Mouse (Mus musculus): Measurements from ENCODE around the gene Cgas. TPM values are rescaled to one million over a fixed set of nuclear protein-coding genes. Genes with fewer than 3 reads are reported as not detected.
"Not testable (repeated sequence)": the region's sequence is repeated elsewhere in the genome, so short reads cannot be mapped to it uniquely, and the experiment has no call there.

Gene Cgas
- polyA plus RNA-seq, 1 experiment from 2014 or later: 2.9 TPM

DNA sequence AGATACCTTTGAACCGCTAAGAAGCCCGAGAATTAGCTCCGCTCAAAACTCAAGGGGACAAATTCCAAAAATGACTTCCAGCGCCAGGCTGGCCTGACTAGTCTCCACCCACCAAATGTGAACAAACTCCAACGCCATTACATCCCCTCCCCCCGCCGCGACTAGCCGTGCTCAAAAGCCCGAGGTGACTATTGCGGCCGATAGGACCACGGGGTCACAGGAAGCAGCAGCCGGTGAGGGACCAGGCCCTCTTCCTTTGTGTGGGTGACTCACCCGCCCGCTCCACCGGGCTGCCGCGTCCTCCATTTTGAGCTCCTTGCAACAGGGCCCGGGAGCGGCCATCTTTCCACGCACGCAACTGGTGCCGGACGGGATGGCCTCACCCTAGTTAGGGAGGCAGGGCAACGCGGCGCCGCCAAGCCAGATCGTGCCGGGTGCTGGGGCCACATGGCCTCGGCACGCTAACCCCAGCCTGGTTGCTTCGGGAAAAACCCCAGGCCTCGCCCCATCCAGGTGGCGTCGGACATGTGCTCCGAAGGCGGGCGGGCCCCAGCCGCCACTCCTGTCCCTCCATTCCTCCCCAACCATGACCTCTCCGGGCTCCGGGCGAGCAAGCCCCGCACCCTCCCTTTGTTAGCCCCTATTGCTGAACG is 37.8 kb upstream of the Cgas start:
- Histone ChIP-seq H3K4me2 (ENCODE audit: low read depth, low read length) (peak overlapping the region; percentile 64), H3K4me3 (replicated peaks; ENCODE audit: low read length) (peak overlapping the region; percentile 84), H3K9me3 (replicated peaks; ENCODE audit: control insufficient read depth, low read length) (no peaks in the 10 kb centered on the region), H3K27ac (ENCODE audit: low read length) (peak overlapping the region; percentile 97), H3K9ac (ENCODE audit: low read length) (peak overlapping the region; percentile 99), H3K4me1 (ENCODE audit: control insufficient read depth, insufficient read depth, low read length) (peaks cover 8% of the 10 kb centered on the region), H3K36me3 (ENCODE audit: control insufficient read depth, insufficient read depth, low read length) (peaks cover 16% of the 10 kb centered on the region), H3K27me3 (ENCODE audit: control insufficient read depth, insufficient read depth, low read length) (no peaks in the 10 kb centered on the region)
- ATAC-seq (ENCODE audit: insufficient read depth, low FRiP score): peak; percentile 11; the same call in 1 of the 2 replicates
- WGBS: under 1% methylated on average over 46 of the region's 46 CpGs

DNA sequence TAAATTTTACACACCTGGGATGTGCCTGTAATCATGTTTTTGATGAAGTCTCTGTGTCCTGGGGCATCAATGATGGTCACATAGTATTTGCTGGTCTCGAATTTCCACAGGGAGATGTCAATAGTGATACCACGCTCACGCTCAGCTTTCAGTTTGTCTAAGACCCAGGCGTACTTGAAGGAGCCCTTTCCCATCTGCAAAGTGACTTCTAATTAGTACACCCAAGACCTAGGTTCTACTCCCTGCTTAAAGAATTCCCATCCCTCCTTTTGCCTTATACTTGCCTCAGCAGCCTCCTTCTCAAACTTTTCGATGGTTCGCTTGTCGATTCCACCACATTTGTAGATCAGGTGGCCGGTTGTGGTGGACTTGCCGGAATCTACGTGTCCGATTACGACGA is 37.2 kb upstream of the Cgas start:
- H3K9ac ChIP-seq (ENCODE audit: low read length): peak overlapping the region; percentile 99
- H3K27me3 ChIP-seq (ENCODE audit: control insufficient read depth, insufficient read depth, low read length); H3K9me3 ChIP-seq (replicated peaks; ENCODE audit: control insufficient read depth, low read length); ATAC-seq (ENCODE audit: insufficient read depth, low FRiP score); H3K4me1 ChIP-seq (ENCODE audit: control insufficient read depth, insufficient read depth, low read length): not testable (repeated sequence)
- H3K36me3 ChIP-seq (ENCODE audit: control insufficient read depth, insufficient read depth, low read length): peaks cover 16% of the 10 kb centered on the region
- peak overlapping the region; percentile 84 for H3K4me3 ChIP-seq (replicated peaks; ENCODE audit: low read length)
- WGBS: under 1% methylated on average over 13 of the region's 13 CpGs
- H3K27ac ChIP-seq (ENCODE audit: low read length): peak overlapping the region; percentile 97
- H3K4me2 ChIP-seq (ENCODE audit: low read depth, low read length): peak overlapping the region; percentile 64

DNA sequence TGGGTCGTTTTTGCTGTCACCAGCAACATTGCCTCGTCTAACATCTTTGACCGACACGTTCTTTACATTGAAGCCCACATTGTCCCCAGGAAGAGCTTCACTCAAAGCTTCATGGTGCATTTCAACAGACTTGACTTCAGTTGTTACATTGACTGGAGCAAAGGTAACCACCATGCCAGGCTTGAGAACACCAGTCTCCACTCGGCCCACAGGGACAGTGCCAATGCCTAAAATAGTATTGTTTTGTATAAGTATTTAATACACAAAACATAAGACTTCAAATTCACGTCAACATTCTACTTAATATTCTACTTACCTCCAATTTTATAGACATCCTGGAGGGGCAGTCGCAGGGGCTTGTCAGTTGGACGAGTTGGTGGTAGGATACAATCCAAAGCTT is 36.3 kb upstream of the Cgas start:
- peak overlapping the region; percentile 54 for H3K9ac ChIP-seq (ENCODE audit: low read length)
- H3K4me2 ChIP-seq (ENCODE audit: low read depth, low read length): peak overlapping the region; percentile 64
- peaks cover 16% of the 10 kb centered on the region for H3K36me3 ChIP-seq (ENCODE audit: control insufficient read depth, insufficient read depth, low read length)
- not testable (repeated sequence) for H3K27me3 ChIP-seq (ENCODE audit: control insufficient read depth, insufficient read depth, low read length); H3K4me1 ChIP-seq (ENCODE audit: control insufficient read depth, insufficient read depth, low read length); ATAC-seq (ENCODE audit: insufficient read depth, low FRiP score); H3K9me3 ChIP-seq (replicated peaks; ENCODE audit: control insufficient read depth, low read length); H3K27ac ChIP-seq (ENCODE audit: low read length)
- peak overlapping the region; percentile 84 for H3K4me3 ChIP-seq (replicated peaks; ENCODE audit: low read length)
- 26% methylated on average over 8 of the region's 8 CpGs for WGBS

DNA sequence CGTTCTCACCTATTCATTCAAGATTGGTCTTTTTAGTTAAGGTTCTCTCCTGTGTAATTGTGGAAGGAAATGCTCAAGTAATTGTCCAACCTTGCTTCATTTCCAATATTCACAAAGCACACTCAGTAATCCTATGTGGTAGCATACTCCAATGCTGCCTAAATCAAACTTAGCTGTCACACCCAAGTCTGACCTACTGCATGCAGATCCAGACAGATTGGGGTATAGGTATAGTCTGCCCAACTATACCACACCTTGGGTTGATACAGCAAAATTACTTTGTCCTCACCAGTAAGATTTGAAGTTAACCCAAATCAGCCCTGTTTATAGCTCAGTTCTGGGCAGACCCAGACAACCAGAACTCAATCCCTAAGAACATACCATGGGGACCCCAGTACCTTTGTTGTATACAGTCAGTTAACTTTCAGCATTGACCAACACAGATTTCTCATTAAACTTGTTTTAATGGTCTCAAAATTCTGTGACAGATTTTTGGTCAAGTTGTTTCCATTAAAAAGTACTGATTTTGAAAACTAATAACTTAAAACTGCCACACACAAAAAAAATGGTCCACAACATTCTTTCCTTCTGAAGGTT is 35.1 kb upstream of the Cgas start:
- 49% methylated on average over 1 of the region's 1 CpGs for WGBS
- peaks cover 19% of the 10 kb centered on the region for H3K36me3 ChIP-seq (ENCODE audit: control insufficient read depth, insufficient read depth, low read length)
- not testable (repeated sequence) for H3K4me2 ChIP-seq (ENCODE audit: low read depth, low read length); H3K9me3 ChIP-seq (replicated peaks; ENCODE audit: control insufficient read depth, low read length); ATAC-seq (ENCODE audit: insufficient read depth, low FRiP score); H3K4me3 ChIP-seq (replicated peaks; ENCODE audit: low read length); H3K9ac ChIP-seq (ENCODE audit: low read length); H3K27ac ChIP-seq (ENCODE audit: low read length); H3K4me1 ChIP-seq (ENCODE audit: control insufficient read depth, insufficient read depth, low read length); H3K27me3 ChIP-seq (ENCODE audit: control insufficient read depth, insufficient read depth, low read length)

DNA sequence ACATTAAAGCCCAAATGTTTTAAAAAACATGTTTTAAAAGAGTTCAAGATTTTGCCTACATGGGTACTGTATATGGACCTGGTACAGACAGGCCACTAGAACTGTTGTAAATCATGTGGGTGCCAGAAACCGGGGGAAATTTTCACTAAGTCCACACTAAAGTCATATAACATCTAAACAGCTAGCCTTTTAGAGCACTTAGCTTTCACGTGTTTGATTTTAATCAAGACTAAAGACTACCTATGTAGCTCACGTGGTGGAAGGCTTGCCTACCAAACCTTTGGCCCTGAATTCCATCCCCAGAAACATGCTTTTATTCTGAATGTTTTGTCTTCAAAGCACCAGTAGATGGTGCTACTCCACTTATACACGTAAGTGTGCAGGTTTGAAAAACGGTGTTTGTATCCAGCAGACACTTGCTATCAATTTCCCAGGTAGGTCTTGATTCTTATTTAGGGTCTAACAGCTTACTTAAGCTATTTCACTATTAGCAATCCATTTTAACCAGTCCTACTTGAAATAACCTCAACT is 34.0 kb upstream of the Cgas start:
- Histone ChIP-seq H3K27ac (ENCODE audit: low read length) (peak overlapping the region; percentile 5; the same call in 1 of the 2 replicates), H3K4me1 (ENCODE audit: control insufficient read depth, insufficient read depth, low read length) (peaks cover 3% of the 10 kb centered on the region; the same call in 1 of the 2 replicates), H3K9ac (ENCODE audit: low read length) (no peak overlapping the region), H3K27me3 (ENCODE audit: control insufficient read depth, insufficient read depth, low read length) (no peaks in the 10 kb centered on the region), H3K4me3 (replicated peaks; ENCODE audit: low read length) (no peak overlapping the region), H3K9me3 (replicated peaks; ENCODE audit: control insufficient read depth, low read length) (no peaks in the 10 kb centered on the region), H3K36me3 (ENCODE audit: control insufficient read depth, insufficient read depth, low read length) (peaks cover 19% of the 10 kb centered on the region), H3K4me2 (ENCODE audit: low read depth, low read length) (no peak overlapping the region)
- 9% methylated on average over 5 of the region's 5 CpGs for WGBS
- ATAC-seq (ENCODE audit: insufficient read depth, low FRiP score): no peak

DNA sequence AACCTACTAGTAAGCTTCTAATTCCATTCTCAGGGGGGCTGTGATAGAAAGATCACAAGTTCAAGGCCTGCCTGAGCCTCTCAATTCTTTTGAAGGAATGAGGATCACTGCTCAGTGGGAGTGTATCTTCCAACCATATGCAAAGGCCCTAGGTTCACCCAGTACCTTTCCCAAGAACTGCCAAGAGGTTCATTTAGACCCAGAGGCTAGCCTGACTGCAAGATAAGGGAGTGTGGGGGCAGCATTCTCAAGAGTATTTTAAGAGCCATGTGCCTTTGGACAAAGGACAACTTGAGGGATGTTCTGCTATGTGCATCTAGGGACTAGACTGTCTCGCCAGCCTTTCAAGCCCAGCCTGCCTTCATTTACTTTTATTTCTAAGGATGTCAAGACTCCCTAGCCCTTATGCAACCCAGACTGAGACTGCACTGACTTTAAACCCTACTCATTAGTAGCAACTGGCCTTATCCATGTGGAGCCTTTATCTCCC is 33.5 kb upstream of the Cgas start:
- 35% methylated on average over 1 of the region's 1 CpGs for WGBS

DNA sequence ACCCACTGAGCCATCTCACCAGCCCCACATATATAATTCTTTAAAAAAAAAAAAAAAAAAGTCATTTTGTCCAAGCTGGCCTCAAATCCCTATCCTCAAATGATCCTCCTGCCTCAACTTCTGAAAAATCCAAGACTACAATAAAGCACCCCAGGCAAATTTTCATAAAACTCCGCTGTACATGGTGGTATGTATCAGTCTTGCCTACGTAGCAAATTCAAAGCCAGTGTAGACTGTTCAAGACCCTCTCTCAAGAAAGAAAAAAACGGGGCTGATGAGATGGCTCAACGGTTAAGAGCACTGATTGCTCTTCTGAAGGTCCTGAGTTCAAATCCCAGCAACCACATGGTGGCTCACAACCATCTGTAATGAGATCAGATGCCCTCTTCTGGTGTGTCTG is 32.8 kb upstream of the Cgas start:
- H3K36me3 ChIP-seq (ENCODE audit: control insufficient read depth, insufficient read depth, low read length): peaks cover 19% of the 10 kb centered on the region
- peaks cover 3% of the 10 kb centered on the region; the same call in 1 of the 2 replicates for H3K4me1 ChIP-seq (ENCODE audit: control insufficient read depth, insufficient read depth, low read length)
- no peaks in the 10 kb centered on the region for H3K9me3 ChIP-seq (replicated peaks; ENCODE audit: control insufficient read depth, low read length)
- WGBS: 76% methylated on average over 4 of the region's 4 CpGs
- no peak overlapping the region for H3K9ac ChIP-seq (ENCODE audit: low read length)
- no peak overlapping the region for H3K4me2 ChIP-seq (ENCODE audit: low read depth, low read length)
- no peak overlapping the region for H3K4me3 ChIP-seq (replicated peaks; ENCODE audit: low read length)
- no peaks in the 10 kb centered on the region for H3K27me3 ChIP-seq (ENCODE audit: control insufficient read depth, insufficient read depth, low read length)
- no peak overlapping the region for H3K27ac ChIP-seq (ENCODE audit: low read length)
- ATAC-seq (ENCODE audit: insufficient read depth, low FRiP score): no peak

More for the DNA sequence above, 33.5 kb upstream of the Cgas start:
- Histone ChIP-seq H3K4me2 (ENCODE audit: low read depth, low read length) (no peak overlapping the region), H3K36me3 (ENCODE audit: control insufficient read depth, insufficient read depth, low read length) (peaks cover 19% of the 10 kb centered on the region), H3K9ac (ENCODE audit: low read length) (no peak overlapping the region), H3K4me3 (replicated peaks; ENCODE audit: low read length) (no peak overlapping the region), H3K4me1 (ENCODE audit: control insufficient read depth, insufficient read depth, low read length) (peaks cover 3% of the 10 kb centered on the region; the same call in 1 of the 2 replicates), H3K9me3 (replicated peaks; ENCODE audit: control insufficient read depth, low read length) (no peaks in the 10 kb centered on the region), H3K27ac (ENCODE audit: low read length) (no peak overlapping the region), H3K27me3 (ENCODE audit: control insufficient read depth, insufficient read depth, low read length) (no peaks in the 10 kb centered on the region)
- ATAC-seq (ENCODE audit: insufficient read depth, low FRiP score): no peak

DNA sequence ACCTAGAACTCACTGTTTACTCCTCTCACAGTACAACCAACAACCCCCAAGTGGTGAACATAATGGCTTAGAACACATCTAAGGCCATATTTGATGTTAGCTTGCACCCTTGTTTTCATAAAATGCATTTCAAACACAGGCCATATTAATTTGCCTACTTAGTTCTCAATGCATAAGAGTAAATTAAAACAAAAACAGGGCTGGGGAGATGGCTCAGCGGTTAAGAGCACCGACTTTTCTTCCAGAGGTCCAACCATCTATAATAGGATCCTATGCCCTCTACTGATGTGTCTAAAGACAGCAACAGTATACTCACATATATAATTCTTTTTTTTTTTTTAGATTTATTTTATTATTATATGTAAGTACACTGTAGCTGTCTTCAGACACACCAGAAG is 32.3 kb upstream of the Cgas start:
- H3K27ac ChIP-seq (ENCODE audit: low read length): no peak overlapping the region
- WGBS: 84% methylated on average over 2 of the region's 2 CpGs
- ATAC-seq (ENCODE audit: insufficient read depth, low FRiP score): no peak
- H3K9ac ChIP-seq (ENCODE audit: low read length): no peak overlapping the region
- no peak overlapping the region for H3K4me3 ChIP-seq (replicated peaks; ENCODE audit: low read length)
- H3K27me3 ChIP-seq (ENCODE audit: control insufficient read depth, insufficient read depth, low read length): no peaks in the 10 kb centered on the region
- H3K4me1 ChIP-seq (ENCODE audit: control insufficient read depth, insufficient read depth, low read length): peaks cover 3% of the 10 kb centered on the region; the same call in 1 of the 2 replicates
- no peak overlapping the region for H3K4me2 ChIP-seq (ENCODE audit: low read depth, low read length)
- H3K9me3 ChIP-seq (replicated peaks; ENCODE audit: control insufficient read depth, low read length): no peaks in the 10 kb centered on the region
- H3K36me3 ChIP-seq (ENCODE audit: control insufficient read depth, insufficient read depth, low read length): peaks cover 23% of the 10 kb centered on the region

DNA sequence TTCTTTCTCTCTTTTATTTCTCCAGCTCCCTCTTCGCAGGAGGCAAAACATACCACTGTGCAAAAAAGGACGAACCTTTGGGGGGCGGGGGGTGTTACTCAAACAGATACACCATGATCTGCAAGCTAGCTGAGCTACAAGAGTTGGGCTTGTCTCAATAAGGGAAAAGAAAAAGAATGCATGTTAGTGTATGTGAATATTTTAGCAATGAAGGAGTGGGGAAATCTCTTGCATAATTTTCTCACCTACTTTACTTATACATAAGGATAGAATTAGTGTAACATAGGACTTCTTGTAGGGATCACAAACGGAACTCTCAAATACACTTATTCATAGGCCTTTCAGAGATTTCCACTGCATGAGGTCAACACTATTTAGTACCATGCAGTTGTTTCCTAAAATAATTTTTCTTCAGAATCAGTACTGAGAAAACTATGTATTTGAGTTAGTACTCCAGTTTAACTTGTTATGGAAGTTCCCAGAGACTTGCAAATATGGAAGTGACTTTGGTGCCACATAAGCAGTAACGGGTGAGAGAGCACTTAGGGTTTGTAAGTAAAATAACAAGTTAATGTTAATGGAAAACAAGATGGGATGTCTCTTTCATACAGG is 31.8 kb upstream of the Cgas start:
- Histone ChIP-seq H3K9ac (ENCODE audit: low read length) (no peak overlapping the region), H3K9me3 (replicated peaks; ENCODE audit: control insufficient read depth, low read length) (no peaks in the 10 kb centered on the region), H3K4me2 (ENCODE audit: low read depth, low read length) (no peak overlapping the region), H3K36me3 (ENCODE audit: control insufficient read depth, insufficient read depth, low read length) (peaks cover 23% of the 10 kb centered on the region), H3K27ac (ENCODE audit: low read length) (no peak overlapping the region), H3K4me1 (ENCODE audit: control insufficient read depth, insufficient read depth, low read length) (peaks cover 3% of the 10 kb centered on the region; the same call in 1 of the 2 replicates), H3K4me3 (replicated peaks; ENCODE audit: low read length) (no peak overlapping the region), H3K27me3 (ENCODE audit: control insufficient read depth, insufficient read depth, low read length) (no peaks in the 10 kb centered on the region)
- no peak for ATAC-seq (ENCODE audit: insufficient read depth, low FRiP score)
- 78% methylated on average over 5 of the region's 5 CpGs for WGBS

Measured in stomach, embryonic 16.5 days (tissue).